Mouse (Mus musculus) thymus, postnatal 25 days (tissue): Measurements from ENCODE around the gene Madd.
"Not testable (repeated sequence)": the region's sequence is repeated elsewhere in the genome, so short reads cannot be mapped to it uniquely, and the experiment has no call there.

Experiments
- DNase-seq: peaks from one replicate; pipeline ENCODE4 v3.0.0; 2022

Madd gene

DNA sequence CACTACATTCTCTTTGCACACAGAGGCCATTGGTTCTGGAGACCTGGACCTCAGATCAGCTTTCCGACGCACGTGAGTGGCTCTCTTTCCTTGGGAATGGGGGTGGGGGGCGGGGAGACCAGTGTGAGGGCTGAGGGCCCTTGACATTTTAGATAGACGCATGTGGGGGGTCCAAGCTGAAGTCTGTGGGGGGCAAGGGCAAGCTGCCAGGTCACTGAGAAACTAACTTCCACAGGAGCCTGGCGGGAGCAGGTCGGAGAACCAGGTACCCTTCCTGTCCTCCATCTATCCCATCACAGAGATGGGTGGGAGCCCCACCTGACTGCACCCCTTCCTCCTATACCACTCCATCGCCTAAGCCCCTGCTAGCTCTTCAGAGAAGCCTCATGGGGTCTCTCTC, 62.1 kb downstream of the Madd start:
- DNase-seq: no peak

DNA sequence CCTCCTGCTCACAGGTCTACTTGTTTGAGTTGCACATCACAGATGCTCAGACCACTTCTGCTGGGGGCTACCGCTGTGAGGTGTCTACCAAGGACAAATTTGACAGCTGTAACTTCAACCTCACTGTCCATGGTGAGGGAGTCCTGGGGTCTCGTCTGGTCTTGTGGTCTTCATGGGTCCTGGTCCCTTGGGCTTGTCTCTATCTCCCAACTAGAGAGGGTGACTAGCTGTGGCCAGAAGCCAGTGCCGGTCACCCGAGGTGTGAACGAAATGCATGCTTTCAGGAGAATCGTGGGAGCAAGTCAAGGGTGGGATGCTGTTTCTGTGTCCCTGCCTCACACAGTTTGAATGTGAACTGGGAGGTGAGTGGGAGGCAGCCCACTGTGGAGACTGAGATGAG, 62.6 kb downstream of the Madd start:
- DNase-seq: no peak

GRCm38 (mm10) chr2:91120261-91120671, 63.4 kb downstream of the Madd start:
- DNase-seq: no peak

- no peak for DNase-seq
These were observed 64.1 kb downstream of the Madd start for GRCm38 (mm10) chr2:91119551-91119950.

DNA sequence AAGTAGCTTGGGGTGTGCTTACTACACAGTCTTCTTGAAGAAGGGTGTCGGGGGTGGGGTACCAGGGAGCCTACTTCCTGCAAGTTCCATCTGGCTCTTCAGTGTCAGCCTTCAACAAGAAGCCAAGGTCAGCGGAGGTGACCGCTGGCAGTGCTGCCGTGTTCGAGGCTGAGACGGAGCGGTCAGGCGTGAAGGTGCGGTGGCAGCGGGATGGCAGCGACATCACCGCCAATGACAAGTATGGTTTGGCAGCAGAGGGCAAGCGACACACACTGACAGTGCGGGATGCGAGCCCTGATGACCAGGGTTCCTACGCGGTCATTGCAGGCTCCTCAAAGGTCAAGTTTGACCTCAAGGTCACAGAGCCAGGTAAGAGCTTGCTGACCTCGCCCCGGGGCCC, 64.6 kb downstream of the Madd start:
- DNase-seq: no peak

- no peak for DNase-seq
These were observed 65.0 kb downstream of the Madd start for GRCm38 (mm10) chr2:91118647-91119046.

- no peak for DNase-seq
These were observed 65.9 kb downstream of the Madd start, which contains the start of gene Mybpc3 for GRCm38 (mm10) chr2:91117585-91118275. Gene Mybpc3 (plus strand): TSS chr2:91118144.

DNA sequence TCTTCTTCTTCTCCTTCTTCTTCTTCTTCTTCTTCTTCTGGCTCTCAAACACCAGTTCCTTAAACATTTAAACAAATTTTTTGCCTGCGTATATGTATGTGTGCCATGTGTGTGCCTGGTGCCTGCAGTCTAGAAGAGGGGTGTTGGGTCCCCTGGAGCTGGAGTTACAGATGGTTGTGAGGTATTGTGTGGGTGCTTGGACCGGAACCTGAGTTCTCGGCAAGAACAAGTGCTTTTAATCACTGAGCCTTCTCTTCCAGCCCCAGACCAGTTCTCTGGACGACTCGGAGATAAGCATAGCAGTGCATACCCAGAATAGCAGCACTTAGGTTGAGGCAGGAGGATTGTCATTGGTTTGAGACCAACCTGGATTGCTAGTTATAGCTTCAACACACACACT, 66.8 kb downstream of the Madd start:
- no peak for DNase-seq

DNA sequence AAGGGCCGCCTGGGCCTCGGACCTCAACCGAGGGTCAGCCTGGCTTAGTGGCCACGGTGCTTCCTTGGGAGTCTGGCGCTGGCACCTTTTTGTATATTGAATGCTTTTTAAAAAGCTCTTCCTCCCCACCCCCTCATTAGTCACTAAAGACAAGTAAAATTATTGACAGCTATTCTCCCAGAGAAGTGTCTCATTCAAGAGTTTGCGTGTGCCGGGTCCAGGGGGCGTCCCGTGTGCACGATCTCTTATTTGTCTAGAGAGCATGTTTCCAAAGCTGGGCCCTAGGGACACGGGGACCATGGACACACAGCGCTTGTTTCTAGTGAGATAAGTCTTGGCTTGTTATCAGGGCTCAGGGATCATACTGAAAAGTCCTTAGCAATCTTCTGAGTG, 68.1 kb downstream of the Madd start:
- DNase-seq: no peak

DNA sequence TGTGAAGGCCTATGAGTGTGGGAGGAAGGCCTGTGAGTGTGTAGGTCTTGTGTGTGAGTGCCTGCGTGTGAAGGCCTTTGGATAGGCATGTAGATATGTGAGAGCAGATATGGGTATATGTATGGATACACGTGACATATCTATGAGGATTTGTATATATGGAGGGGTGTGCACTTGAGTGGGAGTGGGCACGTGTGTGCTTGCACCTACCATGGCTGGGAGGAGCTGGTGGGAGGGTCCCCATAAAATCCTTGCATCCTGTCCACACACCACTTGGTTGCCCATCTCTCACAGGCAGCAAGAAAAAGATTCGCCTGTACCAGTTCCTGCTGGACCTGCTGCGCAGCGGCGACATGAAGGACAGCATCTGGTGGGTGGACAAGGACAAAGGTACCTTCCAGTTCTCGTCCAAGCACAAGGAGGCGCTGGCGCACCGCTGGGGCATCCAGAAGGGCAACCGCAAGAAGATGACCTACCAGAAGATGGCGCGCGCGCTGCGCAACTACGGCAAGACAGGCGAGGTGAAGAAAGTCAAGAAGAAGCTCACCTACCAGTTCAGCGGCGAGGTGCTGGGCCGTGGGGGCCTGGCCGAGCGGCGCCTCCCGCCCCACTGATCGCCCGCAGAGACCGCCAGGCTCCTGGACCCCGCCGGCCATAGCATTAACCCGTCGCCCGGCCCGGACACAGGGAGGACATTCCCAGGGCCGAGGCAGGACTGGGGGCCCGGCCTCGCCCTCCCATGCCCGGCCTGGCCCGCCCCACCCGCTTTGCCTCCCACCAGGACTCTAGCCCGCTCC, 68.7 kb downstream of the Madd start:
- DNase-seq: peak; percentile 66

DNA sequence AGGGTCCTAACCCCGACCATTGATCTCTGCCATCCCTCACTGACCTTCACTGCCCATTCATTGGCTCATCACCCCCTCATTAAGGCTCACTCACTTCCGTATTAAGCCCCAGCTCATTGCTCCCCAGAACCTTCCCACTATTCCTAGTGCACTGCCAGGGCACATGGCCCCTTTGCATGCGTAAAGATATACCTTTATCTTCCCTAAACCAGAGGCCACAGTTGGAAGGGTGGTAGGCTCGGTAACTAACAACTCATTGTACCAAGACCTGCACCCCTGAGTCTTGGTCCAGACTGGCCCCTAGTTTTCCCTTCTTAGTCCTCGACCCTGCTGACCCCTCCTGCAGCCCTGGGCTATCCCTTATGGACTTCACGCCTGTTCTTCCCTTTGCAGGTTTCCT, 69.8 kb downstream of the Madd start:
- DNase-seq: no peak

GRCm38 (mm10) chr2:91113334-91113733, 70.3 kb downstream of the Madd start:
- DNase-seq: no peak

DNA sequence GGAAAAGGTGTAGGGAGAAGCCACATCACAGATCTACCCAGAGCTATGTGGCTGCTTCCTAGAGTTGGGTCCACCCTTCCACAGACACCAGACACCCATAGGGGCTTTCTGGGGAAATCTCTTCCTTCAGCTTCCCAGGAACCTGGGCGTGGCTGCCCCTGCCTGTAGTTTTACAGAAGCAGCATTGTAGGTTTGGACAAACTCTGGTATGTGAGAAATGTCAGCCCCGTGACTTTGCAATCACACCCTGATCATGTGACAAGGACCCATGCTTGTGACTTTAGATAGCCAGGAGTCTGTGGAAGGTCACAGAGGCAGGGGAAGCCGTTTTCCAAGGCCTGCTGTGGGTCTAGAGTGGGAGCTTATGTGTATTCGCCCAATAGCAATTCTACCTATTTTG, 71.1 kb downstream of the Madd start:
- no peak for DNase-seq

DNA sequence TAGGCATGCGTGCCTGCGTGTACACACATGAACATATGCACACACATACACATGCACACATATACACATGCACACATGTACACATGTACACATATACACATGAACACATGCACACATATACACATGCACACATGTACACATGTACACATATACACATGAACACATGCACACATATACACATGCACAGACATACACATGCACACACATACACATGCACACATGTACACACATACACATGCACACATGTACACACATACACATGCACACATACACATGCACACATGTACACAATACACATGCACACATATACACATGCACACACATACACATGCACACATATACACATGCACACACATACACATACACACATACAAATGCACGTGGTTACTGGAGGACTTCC, 71.8 kb downstream of the Madd start:
- not testable (repeated sequence) for DNase-seq

DNA sequence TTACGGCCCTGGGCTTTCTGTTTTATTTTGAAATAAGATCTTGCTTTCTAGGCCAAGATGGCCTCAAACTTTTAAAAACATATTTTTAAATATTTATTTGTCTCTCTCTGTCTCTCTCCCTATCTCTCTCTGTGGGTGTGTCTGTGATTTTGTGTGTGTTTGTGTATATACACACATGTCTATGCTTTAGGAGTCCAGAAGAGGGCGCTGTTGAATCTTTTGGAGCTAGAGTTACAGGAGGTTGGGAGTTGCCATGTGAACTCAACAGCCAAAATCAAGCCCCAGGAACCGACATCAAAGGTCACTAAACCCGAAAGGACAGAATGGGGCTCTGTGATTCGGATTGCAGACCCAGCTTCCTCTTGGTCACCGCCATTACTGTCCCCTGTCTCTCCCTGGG, 73.2 kb downstream of the Madd start:
- DNase-seq: no peak

GRCm38 (mm10) chr2:91109807-91110385, 73.7 kb downstream of the Madd start:
- DNase-seq: no peak

DNA sequence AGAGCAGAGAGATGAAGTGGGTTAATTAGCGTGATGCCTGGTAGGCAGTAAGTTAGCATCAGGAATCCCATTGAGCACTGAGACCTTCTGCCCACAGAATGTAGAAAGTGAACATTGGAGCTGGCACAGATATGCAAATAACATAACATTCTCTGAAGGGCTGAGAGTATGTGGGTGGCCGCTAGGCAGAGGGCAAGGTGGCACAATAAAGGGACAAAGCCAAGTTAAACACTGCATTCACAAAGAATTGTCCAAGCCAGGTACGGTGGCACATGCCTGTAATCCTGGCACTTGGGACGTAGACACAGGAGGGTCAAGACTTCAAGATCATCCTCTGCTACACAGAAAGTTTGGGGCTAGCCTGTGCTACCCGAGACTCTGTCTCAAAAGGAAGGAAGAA, 74.4 kb downstream of the Madd start:
- DNase-seq: no peak

DNA sequence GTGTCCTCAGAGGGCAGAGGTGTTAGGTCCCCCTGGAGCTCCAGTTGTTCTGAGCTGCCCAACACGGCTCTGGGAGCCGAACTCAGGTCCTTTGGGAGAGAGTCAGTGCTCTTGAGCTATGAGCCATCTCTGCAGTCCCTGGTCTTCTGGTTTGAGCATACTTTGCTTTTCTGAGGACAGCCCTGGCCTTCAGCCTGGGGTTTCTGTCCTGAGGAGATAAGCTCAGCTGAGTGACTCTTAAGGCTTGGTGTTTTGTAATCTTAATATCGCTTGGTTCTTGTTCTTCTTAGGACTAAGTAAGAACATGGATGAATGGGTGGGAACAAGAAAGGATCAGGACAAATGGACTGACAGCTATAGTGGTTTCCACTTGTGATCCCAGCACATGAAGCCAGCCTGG, 75.5 kb downstream of the Madd start:
- DNase-seq: no peak

DNA sequence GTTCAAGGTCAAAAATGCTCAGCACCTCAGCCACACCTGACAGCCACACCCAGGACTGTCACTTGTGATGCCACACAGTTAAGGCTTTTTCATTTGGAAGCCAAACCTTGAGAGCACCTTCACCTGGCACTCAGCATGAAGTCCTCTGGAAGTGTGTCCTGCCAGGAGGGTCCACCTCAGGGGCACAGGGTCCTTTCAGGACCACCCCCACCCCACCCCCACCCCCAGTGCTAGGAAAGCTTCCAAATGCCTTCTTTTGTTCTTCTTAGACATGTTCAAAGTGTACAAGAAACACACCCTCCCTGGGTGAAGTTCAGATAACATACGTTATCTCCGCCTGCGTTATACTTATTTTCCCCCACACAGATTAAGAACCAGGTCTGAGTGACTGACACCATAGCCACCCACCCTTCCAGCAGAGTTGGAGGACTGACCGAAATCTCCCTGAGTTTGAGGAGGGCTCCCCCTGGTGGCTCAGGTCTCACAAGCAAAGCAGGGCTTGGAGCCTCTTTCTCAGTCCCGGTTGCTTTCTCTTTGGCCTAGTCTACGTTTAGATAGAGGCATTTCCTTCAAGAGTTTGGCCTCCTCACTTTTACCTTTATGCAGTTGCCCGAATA, 82.4 kb downstream of the Madd start:
- peak; percentile 92 for DNase-seq

DNA sequence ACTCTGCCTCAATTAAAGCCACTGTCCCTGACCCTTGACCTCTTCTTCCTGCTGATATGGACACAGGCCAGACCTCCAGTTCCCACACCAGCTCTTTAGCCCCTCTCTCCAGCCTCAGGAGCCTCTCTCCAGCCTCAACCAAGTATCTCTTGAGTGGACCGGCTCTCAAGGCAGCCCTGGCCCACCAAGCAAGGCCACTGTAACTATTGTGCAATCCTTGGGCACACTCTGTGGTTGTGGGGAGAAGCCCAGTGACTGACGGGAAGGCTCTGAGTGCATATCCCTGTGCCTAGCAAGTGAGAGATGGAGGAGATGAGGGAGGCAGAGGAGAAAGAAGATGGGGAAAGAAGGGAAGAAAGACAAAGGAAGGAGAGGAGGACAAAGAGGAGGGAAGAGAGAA, 85.5 kb downstream of the Madd start:
- DNase-seq: no peak

DNA sequence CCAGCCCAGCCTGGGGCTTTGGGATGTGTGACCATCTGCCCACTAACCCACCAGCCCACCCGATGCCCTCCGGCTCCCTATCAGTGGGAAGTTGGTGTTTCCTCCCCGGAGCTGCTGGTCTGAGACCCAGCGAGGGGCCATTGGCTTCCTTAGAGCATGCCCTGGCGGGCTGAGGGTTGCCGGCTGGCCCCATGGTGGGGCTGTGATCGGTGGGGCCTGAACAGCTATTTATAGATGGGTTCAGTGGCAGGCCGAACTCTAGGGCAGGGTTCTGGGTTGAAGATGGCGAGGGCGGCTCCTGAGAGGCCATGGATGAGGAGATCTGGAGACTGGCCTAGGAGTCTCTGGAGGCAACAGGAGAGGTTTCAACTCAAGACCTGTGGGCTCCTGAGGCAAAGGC, 86.6 kb downstream of the Madd start:
- no peak for DNase-seq

- no peak for DNase-seq
These were observed 87.1 kb downstream of the Madd start for GRCm38 (mm10) chr2:91096524-91096923.

- DNase-seq: no peak
These were observed 92.8 kb downstream of the Madd start for GRCm38 (mm10) chr2:91090827-91091226.

- no peak for DNase-seq
These were observed 93.4 kb downstream of the Madd start for GRCm38 (mm10) chr2:91090208-91090607.
